Mouse (Mus musculus): ENCODE results near the gene Eipr1.
"Not testable (repeated sequence)": the region's sequence is repeated elsewhere in the genome, so short reads cannot be mapped to it uniquely, and the experiment has no call there.

Eipr1 gene

GRCm38 (mm10) chr12:28751508-28752263, at the start of gene Eipr1:
Eipr1 (plus strand) TSS chr12:28751803.
- DNase-seq (ENCODE audit: low spot score) = peak; percentile 72

GRCm38 (mm10) chr12:28704381-28704780, 47.2 kb upstream of the Eipr1 start:
- no peak for DNase-seq (ENCODE audit: low spot score)

DNA sequence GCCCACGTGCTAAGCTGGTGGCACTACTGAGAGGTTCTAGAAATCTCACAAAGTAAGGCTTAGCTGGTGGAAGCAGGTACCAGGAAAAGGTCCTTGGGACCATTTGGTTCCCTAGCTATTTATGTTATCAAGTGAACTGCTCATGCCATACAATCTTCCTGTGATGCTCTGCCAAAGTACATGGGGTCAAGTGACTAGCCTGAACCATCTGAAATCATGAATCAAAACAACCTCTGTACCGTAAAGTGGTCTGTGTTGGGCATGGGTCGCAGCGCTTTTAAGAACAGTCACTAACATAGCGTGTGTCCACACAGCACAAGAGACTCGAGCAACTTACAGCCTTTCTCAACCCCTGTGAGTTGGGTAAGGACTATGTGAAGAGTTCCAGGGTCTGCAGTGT, 46.4 kb upstream of the Eipr1 start:
- no peak for DNase-seq (ENCODE audit: low spot score)

DNA sequence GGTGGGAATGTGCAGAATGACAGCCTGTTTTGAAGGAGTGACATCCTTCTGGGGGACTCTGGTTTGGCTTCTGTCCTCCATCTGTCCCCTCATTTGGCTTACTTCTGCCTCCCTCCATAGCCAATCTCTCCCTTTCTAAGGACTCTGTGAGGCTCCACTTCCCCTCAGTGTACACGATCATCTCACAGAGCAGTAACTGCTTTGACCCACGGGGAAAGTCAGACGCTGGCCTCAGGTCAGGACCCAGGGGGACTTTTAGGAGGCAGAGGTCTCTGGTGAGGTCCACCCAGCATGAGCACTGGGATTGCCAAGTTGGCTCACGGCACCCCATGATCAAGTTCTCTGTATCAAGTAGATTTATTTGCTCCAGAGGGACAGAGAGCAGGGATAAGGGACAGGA, 43.4 kb upstream of the Eipr1 start:
- no peak for DNase-seq (ENCODE audit: low spot score)

DNA sequence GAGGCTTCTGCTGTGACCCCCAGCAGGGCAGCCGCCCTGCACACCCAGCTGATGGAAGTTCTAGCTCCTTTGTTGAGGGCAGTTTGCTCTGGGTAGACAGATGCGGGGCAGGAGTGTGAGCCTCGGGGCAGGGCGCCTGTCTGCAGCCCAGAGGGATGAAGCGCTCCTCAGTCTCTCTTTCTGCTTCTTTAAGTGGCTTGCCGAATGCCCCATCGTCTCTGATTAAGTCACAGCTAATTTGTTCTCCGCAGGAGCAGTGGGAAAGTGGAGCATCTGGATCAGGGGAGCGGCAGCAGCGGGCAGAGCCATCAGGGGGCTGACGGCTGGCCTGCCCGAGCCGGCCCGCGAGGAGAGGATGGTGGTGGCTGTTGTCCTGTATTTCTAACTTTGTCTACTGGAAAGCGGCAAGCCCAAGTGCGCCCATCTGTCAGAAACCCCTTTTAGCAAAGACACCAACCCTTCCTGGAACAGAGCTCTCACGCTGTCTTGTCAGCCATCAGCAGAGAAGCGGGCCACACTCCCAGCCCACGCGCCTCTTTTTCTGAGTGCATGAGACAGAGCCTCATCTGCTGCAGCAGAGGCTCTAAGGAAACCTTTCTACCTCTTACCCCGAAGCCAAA, 40.9 kb upstream of the Eipr1 start:
- no peak for DNase-seq (ENCODE audit: low spot score)

GRCm38 (mm10) chr12:28714822-28715632, 36.6 kb upstream of the Eipr1 start:
- DNase-seq (ENCODE audit: low spot score) = no peak

DNA sequence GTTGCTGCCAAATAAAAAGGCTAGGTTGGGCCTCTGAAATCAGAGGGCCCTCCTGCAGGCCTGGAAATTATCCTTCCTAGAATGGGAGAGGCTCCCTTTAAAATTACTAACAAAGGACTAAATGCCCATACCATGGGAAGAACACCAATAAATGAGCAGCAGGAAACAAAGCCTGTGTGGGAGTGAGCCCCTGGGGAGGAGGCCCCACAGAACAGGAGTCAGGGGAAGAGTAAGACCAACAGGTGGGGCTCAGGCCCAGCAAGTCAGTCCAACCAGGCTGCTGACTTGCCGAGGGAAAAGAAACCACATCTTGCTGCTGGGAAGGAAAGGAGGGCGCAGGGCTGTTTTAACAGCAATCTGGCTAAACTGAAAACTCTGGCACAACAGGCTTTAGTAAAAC, 34.5 kb upstream of the Eipr1 start:
- DNase-seq (ENCODE audit: low spot score) = no peak

DNA sequence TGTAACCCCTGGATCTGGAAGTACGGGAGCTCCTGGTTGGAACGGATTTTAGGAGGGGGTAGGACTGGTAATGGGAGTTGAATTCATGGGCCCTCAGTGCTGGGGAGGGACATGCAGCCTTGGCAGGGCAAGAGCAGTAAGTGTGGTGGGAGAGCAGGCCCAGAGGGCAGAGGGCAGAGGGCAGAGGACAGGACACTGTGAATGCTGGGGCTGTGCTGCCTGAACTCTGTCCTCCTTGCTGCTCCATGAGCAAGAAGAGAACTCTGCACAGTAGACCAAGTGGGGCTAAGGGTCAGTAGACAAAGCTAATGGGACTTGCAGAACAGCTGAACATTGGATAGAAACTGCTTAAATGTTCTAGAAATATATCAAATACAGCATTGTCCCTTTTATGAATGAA, 33.5 kb upstream of the Eipr1 start:
- DNase-seq (ENCODE audit: low spot score) = no peak

DNA sequence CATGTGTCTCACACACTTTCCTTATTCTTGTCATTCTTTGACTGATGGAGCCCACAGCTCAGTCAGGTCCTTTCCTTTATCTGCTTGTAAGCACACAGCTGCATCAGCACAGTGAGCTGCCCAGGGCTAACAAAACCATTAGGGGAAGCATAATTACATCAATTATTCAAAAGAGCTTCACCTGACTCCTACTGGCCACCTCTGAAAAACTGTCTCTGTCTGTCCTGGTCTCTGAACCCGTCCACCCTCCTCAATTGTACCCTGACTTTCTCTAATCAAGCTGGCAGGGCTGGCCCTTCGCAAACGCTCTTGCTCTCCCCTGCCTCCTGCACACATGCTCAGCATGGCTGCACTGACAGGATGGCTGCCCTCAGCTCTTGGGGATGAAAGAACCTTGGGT, 27.2 kb upstream of the Eipr1 start:
- DNase-seq (ENCODE audit: low spot score) = no peak

DNA sequence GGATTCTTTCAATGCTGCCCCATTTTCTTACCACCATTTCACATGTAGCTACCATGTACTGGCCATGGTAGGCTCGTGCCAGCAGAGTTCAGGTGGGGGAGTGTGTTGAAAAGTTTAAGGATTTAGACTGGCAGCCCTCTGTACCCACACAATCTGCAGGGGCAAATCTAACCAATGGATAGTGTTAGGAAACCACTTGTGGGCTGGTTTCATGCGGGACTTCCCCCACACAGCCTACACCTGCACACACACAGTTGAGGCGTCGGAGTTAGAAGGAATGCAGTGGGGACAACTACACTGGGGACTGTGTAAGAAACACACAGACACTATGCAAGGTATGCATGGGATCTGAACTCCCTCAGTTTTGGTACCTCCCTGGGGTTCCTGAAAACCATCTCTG, 25.4 kb upstream of the Eipr1 start:
- no peak for DNase-seq (ENCODE audit: low spot score)

DNA sequence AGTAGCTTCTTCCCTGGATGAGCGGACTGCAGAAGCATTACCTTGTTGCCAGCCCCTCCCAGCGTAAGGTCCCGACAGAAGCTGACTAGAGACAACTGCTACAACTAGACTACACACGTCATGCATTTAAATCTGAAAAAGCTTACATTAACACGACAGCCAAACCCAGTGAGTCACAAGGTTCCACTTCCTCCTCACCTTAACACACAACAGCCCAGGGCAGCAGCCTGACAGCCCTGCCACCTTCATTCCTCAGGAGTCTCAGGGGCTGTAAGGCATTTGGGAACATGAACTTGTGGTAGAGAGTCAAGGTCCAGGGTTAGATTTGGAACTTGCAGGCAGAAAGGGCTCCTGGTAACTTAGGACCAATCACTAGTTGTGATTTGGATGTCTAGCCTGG, 24.5 kb upstream of the Eipr1 start:
- DNase-seq (ENCODE audit: low spot score) = no peak

DNA sequence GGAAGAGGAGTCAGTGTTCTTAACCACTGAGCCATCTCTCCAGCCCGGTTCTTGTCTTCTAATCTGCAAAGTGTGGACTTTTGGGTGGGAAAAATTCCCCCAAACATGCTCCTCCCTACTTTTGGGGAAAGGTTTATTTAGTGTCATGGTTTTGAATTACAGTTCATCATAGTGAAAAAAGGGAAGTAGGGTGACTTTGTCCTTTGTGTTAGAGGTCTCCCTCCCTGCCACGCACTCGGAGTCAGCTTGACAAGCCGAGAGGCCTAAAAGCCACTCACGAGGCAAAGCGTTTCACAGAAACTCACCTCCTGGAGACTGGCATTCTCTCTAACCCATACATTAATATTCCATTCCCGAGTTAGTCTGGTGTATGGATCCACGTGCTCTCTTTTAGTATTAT, 19.0 kb upstream of the Eipr1 start:
- no peak for DNase-seq (ENCODE audit: low spot score)

DNA sequence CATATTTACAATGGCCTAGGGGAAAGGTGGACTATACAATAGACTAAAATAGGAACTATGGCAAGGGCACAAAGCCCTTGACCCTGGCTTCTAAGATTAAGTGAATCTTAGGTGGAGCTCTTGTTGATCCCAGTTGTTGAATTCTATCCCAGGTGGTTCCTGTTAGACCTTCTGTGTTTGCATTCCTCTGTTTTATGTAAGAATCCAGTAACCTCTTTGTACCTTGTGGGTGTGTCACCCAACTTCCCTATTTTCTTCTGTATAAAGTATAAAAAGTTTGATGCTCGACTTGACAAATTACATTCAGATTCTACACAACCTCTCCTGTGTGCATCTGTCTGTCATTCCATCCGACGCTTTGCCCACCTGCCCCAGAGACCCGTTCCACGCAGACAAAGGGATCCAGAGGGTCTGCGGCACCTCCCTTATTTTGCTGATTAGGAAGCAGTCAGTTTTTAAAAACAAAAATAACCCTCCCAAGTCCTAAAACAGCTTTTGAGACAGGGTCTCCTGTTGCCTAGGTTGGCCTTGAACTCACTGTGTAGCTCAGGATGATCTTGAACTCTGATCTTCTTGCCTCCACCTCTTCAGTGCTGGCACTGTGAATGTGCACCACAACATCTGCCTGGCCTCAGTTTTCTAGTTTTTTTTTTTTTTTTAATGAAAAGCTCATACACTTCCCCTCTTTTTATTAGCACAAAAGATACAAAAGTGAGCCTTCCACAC, 17.9 kb upstream of the Eipr1 start:
- DNase-seq (ENCODE audit: low spot score) = not testable (repeated sequence)

- DNase-seq (ENCODE audit: low spot score) = no peak
Observed at GRCm38 (mm10) chr12:28734271-28734670, 17.3 kb upstream of the Eipr1 start.

GRCm38 (mm10) chr12:28735293-28735692, 16.3 kb upstream of the Eipr1 start:
- DNase-seq (ENCODE audit: low spot score) = no peak

- no peak for DNase-seq (ENCODE audit: low spot score)
Observed at GRCm38 (mm10) chr12:28743328-28743727, 8.3 kb upstream of the Eipr1 start.

- DNase-seq (ENCODE audit: low spot score) = peak; percentile 80
Observed at GRCm38 (mm10) chr12:28750021-28750633, 1.5 kb upstream of the Eipr1 start, which contains the start of gene Trappc12. Trappc12 (minus strand) TSS chr12:28750472.

- no peak for DNase-seq (ENCODE audit: low spot score)
Observed at GRCm38 (mm10) chr12:28750876-28751275, 727 bp upstream of the Eipr1 start.

GRCm38 (mm10) chr12:28756019-28756418, 4.4 kb downstream of the Eipr1 start:
- DNase-seq (ENCODE audit: low spot score) = no peak

DNA sequence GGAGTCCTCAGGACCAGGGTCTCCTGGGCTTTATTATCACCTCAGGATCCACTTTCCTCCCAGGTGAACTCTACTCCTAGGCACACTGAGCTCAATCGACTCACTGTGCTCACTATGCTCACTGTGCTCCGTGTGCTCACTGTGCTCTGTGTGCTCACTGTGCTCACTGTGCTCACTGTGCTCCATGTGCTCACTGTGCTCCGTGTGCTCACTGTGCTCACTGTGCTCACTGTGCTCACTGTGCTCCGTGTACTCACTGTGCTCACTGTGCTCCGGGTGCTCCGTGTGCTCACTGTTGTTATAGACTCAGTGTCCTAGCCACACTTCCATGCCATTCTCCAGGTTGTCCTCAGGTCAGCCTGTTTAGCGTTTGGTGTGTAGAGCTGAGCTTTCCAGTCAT, 18.4 kb downstream of the Eipr1 start:
- no peak for DNase-seq (ENCODE audit: low spot score)

DNA sequence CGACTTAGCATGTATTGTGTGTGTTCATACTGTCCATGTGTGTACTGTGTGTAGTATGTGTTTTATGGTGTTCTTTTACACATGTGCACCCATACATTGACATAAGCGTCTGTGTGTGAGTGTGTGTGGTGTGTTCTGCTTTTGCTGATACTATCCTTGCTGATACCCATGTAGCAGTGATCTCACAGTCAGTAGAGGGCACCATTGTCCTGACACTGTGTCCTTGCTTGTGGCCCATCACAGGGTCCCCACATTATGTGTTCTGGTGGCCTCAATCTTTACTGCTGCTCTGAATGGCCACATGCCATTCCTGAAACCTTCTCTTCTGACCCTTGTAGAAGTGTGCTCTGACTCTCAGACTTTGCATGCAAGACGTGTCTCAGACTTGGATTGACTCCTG, 22.2 kb downstream of the Eipr1 start:
- no peak for DNase-seq (ENCODE audit: low spot score)

- no peak for DNase-seq (ENCODE audit: low spot score)
Observed at GRCm38 (mm10) chr12:28775120-28775519, 23.5 kb downstream of the Eipr1 start.

All from urinary bladder, postnatal 25 days (tissue).